Mouse (Mus musculus) adrenal gland, adult 8-10 months (tissue): ENCODE measurements around the gene Igsf23. TPM values are rescaled to one million over a fixed set of nuclear protein-coding genes. Genes with fewer than 3 reads are reported as not detected.

Source experiments
- total RNA-seq, 4 experiments: library from RNA; stranded (reverse); gene quantifications; 2 replicates each; pipeline ENCODE4 v1.2.4; 2022

Gene Igsf23
- total RNA-seq, 4 experiments from 2014 or later, result not detected

Other genes starting within 250 kb of the Igsf23 start
- gene Tomm40, start 235.3 kb downstream of the Igsf23 start, total RNA-seq, result 100 to 1,000 TPM; 119 to 134 (median 125) TPM
- 100 to 1,000 TPM in 1 of 4 experiments, 10 to 100 TPM in 3; 72.1 to 116 (median 88.9) TPM for gene Nectin2, start 200.3 kb downstream of the Igsf23 start, total RNA-seq
- 10 to 100 TPM; 50.3 to 63.5 (median 55.3) TPM for gene Bcam, start 179.7 kb downstream of the Igsf23 start, total RNA-seq
- under 1 TPM in 1 of 4 experiments, not detected in 3; 0.43 TPM for gene Cblc, start 153.9 kb downstream of the Igsf23 start, total RNA-seq
- gene Bcl3, start 128.0 kb downstream of the Igsf23 start, total RNA-seq, result 10 to 100 TPM; 16.5 to 23.4 (median 21.9) TPM
- gene Gm19345, start 98.8 kb downstream of the Igsf23 start, total RNA-seq, result under 1 TPM in 2 of 4 experiments, not detected in 2; 0.28 to 0.35 TPM
- under 1 TPM in 1 of 4 experiments, not detected in 3; 0.31 TPM for gene Ceacam16, start 89.5 kb downstream of the Igsf23 start, total RNA-seq
- not detected for gene Ceacam19, start 62.8 kb downstream of the Igsf23 start, total RNA-seq
- gene Pvr, start 29.6 kb downstream of the Igsf23 start, total RNA-seq, result 10 to 100 TPM; 20.6 to 34.2 (median 24.5) TPM
- gene Ceacam20, start 14.7 kb upstream of the Igsf23 start, total RNA-seq, result not detected
- not detected for gene Nlrp9b, start 40.7 kb upstream of the Igsf23 start, total RNA-seq
- gene Vmn1r91, start 148.9 kb upstream of the Igsf23 start, total RNA-seq, result not detected
- gene Gm16442, start 171.8 kb upstream of the Igsf23 start, total RNA-seq, result not detected
- gene Vmn1r93, start 188.3 kb upstream of the Igsf23 start, total RNA-seq, result not detected
- not detected for gene Vmn1r94, start 217.6 kb upstream of the Igsf23 start, total RNA-seq
- gene Vmn1r95, start 243.0 kb upstream of the Igsf23 start, total RNA-seq, result not detected